Mouse (Mus musculus): ENCODE data around the gene Spef2.
"Not testable (repeated sequence)": the region's sequence is repeated elsewhere in the genome, so short reads cannot be mapped to it uniquely, and the experiment has no call there.

The Spef2 gene

GRCm38 (mm10) chr15:9572664-9573063 is 176.0 kb downstream of the Spef2 start:
- in situ Hi-C loops (cut with MboI; ENCODE audit: low pct_unique_long_range_greater_than_20kb in 1 of 2, low sequenced_read_pairs in 2 of 2, unreplicated experiment in 1 of 2): no loop called here

- in situ Hi-C loops (cut with MboI; ENCODE audit: low pct_unique_long_range_greater_than_20kb in 1 of 2, low sequenced_read_pairs in 2 of 2, unreplicated experiment in 1 of 2): no loop called here
These were observed 176.8 kb downstream of the Spef2 start for GRCm38 (mm10) chr15:9571896-9572295.

- in situ Hi-C loops (cut with MboI; ENCODE audit: low pct_unique_long_range_greater_than_20kb in 1 of 2, low sequenced_read_pairs in 2 of 2, unreplicated experiment in 1 of 2): no loop called here
These were observed 181.4 kb downstream of the Spef2 start for GRCm38 (mm10) chr15:9567316-9567715.

- in situ Hi-C loops (cut with MboI; ENCODE audit: low pct_unique_long_range_greater_than_20kb in 1 of 2, low sequenced_read_pairs in 2 of 2, unreplicated experiment in 1 of 2): no loop called here
These were observed 183.3 kb downstream of the Spef2 start for GRCm38 (mm10) chr15:9565396-9565795.

- in situ Hi-C loops (cut with MboI; ENCODE audit: low pct_unique_long_range_greater_than_20kb in 1 of 2, low sequenced_read_pairs in 2 of 2, unreplicated experiment in 1 of 2): no loop called here
These were observed 184.5 kb downstream of the Spef2 start for GRCm38 (mm10) chr15:9564156-9564555.

GRCm38 (mm10) chr15:9557264-9557663 is 191.4 kb downstream of the Spef2 start:
- in situ Hi-C loops (cut with MboI; ENCODE audit: low pct_unique_long_range_greater_than_20kb in 1 of 2, low sequenced_read_pairs in 2 of 2, unreplicated experiment in 1 of 2): not testable (repeated sequence)

GRCm38 (mm10) chr15:9548951-9549350 is 199.7 kb downstream of the Spef2 start:
- in situ Hi-C loops (cut with MboI; ENCODE audit: low pct_unique_long_range_greater_than_20kb in 1 of 2, low sequenced_read_pairs in 2 of 2, unreplicated experiment in 1 of 2): no loop called here

- in situ Hi-C loops (cut with MboI; ENCODE audit: low pct_unique_long_range_greater_than_20kb in 1 of 2, low sequenced_read_pairs in 2 of 2, unreplicated experiment in 1 of 2): no loop called here
These were observed 213.5 kb downstream of the Spef2 start for GRCm38 (mm10) chr15:9535200-9535599.

GRCm38 (mm10) chr15:9533356-9533902 is 215.2 kb downstream of the Spef2 start:
- in situ Hi-C loops (cut with MboI; ENCODE audit: low pct_unique_long_range_greater_than_20kb in 1 of 2, low sequenced_read_pairs in 2 of 2, unreplicated experiment in 1 of 2): no loop called here

GRCm38 (mm10) chr15:9530076-9530475 is 218.6 kb downstream of the Spef2 start, which contains the start of gene Il7r:
Gene Il7r (minus strand): TSS chr15:9530176.
- in situ Hi-C loops (cut with MboI; ENCODE audit: low pct_unique_long_range_greater_than_20kb in 1 of 2, low sequenced_read_pairs in 2 of 2, unreplicated experiment in 1 of 2): no loop called here

- in situ Hi-C loops (cut with MboI; ENCODE audit: low pct_unique_long_range_greater_than_20kb in 1 of 2, low sequenced_read_pairs in 2 of 2, unreplicated experiment in 1 of 2): no loop called here
These were observed 219.0 kb downstream of the Spef2 start for GRCm38 (mm10) chr15:9529646-9530045.
